Mouse (Mus musculus) frontal cortex, adult (tissue): ENCODE results near the gene Rpusd3.
A peak's percentile ranks its signal among the peaks of the same experiment; 100 is the strongest.

Experiments
- ATAC-seq: cut with Nextera tagmentation; 2 replicates; pipeline ENCODE4 v1.9.2; 2017; ENCODE audit warnings: mild to moderate bottlenecking, moderate library complexity, mixed read lengths; ENCODE audit not compliant: low TSS enrichment

Gene Rpusd3

GRCm38 (mm10) chr6:113430846-113431245 is 11.7 kb upstream of the Rpusd3 start:
- ATAC-seq: no peak

DNA sequence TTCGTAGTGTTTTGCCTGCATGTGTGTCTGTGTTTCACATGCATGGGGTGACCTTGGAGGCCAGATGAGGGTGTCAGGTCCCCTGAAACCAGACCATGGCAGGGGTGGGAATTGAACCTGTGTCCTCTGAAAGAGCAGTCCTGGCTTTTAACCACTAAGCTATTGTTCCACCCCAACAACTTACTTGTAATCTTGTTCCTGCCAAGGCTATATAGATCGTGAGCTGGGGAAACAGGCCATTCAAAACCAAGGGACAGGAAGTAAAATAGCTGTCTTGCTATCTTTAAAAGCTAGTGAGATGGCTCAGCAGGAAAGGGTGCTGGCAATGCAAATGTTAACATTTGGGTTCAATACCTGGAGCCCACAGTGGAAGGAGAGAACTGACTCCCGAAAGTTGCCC is 10.8 kb upstream of the Rpusd3 start:
- ATAC-seq: no peak

GRCm38 (mm10) chr6:113428006-113428405 is 8.9 kb upstream of the Rpusd3 start:
- ATAC-seq: no peak

DNA sequence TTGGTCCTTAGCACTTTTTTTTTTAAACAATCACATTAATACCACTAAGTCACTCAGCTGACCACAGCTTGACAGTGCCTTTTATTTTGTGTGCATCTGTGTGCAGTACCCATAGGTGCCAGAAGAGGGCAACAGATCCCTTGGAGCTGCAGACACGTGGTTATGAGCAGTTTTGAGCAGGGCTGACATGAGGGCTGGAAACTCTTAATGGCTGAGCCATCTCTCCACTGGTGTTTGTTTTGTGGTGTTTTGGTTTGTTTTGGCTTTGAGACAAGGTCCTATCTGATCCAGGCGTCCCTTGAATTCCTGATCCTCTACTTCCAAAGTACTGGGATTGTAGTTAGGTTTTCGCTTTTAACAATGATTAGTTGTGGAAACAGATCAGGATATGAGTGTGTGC is 8.3 kb upstream of the Rpusd3 start:
- ATAC-seq: no peak

- no peak for ATAC-seq
These were observed 7.6 kb upstream of the Rpusd3 start for GRCm38 (mm10) chr6:113426696-113427095.

DNA sequence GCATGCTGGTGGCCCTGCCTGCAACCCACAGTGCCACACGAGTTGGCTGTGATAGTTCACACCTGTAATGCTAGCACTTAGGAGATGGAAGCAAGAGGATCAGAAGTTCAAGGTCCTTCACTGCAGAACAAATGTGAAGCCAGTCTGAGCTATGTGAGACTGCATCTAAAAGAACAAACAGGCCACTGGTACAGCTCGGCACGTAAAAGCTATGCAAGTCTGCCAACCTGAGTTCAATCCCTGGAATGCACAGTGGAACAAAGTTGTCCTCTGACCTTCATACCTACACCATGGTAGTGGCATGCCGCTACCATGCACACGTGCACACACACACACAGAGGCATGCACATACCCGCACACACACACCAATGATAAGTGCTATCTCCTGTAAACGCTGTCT is 5.0 kb upstream of the Rpusd3 start:
- no peak for ATAC-seq

DNA sequence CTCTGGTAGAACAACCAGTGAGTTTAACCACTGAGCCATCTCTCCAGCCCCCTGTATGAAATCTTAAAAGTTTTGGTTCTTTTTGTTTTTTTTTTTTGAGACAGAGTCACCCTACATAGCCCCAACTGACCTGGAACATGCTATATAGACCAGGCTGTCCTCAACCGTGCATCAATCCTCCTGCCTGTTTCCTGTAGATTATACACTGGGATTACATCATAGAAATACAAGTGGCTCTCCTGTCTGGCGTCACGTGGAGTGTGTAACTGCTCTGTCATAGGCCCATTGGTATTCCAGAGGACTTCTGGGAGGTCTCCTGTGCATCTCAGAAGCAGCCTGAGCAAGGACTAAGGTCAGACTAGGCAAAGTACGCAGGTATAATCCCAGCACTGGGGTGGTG is 3.9 kb upstream of the Rpusd3 start:
- ATAC-seq: no peak

GRCm38 (mm10) chr6:113418441-113419198 is 520 bp downstream of the Rpusd3 start:
- ATAC-seq: peak; percentile 60

DNA sequence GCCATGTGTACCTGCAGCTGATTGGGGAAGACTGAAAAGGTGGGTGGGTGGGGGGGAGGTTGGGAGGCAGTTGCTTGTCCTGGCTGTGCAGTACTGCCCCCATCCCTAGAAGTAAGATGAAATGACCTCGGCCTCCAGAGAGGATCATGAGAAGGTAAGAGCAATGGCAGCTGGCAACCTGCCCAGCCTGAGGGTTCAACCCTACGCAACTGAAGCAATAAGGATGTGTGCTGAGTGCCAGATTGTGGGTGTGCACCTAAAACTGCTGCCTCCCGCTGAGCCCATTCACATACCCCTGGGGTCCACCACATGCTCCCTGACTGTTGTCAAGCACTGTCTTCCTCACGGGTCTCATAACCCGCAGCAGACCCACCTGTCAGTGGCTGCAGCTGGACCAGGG is 2.7 kb downstream of the Rpusd3 start:
- ATAC-seq: no peak

DNA sequence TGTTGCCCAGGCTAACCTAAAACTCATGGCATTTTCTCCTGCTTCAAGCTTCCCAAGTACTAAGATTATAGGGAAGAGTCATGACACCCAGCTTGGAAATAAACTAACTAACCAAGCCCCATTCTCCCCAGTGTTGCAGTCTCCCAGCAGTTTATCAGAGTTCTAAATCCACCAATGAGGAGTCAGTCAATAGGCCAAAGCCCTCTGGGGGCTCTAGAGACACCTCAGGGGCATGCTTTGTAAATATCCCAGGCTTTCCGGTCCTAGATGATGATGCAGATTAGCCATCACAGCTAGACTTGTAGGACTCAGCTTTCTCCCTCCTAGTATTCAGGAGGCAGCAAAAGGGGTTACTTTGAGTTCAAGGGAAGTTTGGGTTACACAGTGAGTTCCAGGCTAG is 9.1 kb downstream of the Rpusd3 start:
- ATAC-seq: no peak

GRCm38 (mm10) chr6:113406683-113407082 is 12.5 kb downstream of the Rpusd3 start:
- ATAC-seq: no peak

DNA sequence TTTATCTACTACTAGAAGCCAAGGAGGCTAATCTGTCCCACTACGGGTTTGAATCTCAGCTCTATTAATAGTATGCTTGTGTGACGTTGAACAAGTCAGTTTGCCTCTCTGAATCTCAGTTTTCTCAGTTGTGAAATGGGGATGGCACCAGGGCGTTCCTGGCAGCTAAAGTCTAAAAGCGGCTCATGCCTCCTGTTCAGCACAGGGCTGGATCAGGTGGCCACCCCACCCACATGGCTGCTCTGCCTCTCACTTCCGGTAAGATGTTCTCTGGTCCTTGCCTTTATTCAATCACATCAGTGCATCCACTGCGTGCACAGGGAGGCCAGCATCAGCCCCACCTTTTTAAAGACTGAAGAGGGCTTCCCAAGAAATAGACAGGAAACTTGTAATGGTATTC is 13.7 kb downstream of the Rpusd3 start:
- peak; percentile 81 for ATAC-seq

DNA sequence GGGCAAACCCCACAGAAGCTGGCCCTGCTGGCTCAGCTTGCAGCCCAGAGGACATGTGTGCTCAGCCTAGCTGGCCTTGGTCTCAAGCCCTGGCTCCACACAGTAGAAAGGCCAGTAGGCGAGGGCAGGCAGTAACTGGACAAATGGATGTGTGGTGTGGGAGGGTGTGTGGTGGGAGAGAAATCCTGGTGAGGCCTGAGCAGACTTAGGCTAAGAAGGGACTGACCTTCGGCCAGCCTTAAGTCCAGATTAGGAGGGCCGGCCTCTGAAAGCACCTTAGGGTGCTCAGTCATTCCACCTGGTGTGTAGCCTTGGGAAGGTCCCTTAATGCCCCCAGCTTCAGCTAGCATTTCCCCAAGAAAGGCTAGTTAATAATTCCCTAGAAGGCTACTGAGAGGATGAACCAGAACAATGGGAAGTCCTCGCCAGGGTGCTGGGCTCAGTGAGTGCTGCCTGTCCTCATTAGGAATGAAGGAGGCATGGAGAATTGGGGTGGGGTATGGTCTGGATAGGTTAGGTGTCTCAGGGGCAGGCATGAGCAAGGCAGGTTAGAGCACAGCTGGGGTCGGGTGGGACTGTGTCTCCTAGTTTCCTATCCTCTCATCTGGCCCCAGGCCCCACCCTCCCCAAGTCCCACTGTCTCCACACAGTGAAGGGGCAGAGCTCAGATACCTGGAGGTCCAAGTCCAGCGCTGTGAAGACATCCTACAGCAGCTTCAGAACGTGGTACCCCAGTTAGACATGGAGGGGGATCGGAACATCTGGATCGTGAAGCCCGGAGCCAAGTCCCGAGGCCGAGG is 14.3 kb downstream of the Rpusd3 start:
- ATAC-seq: 0 out of 2 replicates have a peak, but pooled peaks have one; percentile 4

GRCm38 (mm10) chr6:113402094-113402493 is 17.0 kb downstream of the Rpusd3 start:
- peak; percentile 58 for ATAC-seq

- ATAC-seq: no peak
These were observed 22.7 kb downstream of the Rpusd3 start for GRCm38 (mm10) chr6:113396270-113397030.

- no peak for ATAC-seq
These were observed 23.6 kb downstream of the Rpusd3 start for GRCm38 (mm10) chr6:113395501-113395900.

GRCm38 (mm10) chr6:113394811-113395210 is 24.3 kb downstream of the Rpusd3 start:
- ATAC-seq: no peak

GRCm38 (mm10) chr6:113393951-113394350 is 25.2 kb downstream of the Rpusd3 start:
- no peak for ATAC-seq

GRCm38 (mm10) chr6:113392387-113393071 is 26.6 kb downstream of the Rpusd3 start:
- peak; percentile 72 for ATAC-seq

GRCm38 (mm10) chr6:113392015-113392386 is 27.1 kb downstream of the Rpusd3 start:
- ATAC-seq: 0 out of 2 replicates have a peak, but pooled peaks have one; percentile 2

DNA sequence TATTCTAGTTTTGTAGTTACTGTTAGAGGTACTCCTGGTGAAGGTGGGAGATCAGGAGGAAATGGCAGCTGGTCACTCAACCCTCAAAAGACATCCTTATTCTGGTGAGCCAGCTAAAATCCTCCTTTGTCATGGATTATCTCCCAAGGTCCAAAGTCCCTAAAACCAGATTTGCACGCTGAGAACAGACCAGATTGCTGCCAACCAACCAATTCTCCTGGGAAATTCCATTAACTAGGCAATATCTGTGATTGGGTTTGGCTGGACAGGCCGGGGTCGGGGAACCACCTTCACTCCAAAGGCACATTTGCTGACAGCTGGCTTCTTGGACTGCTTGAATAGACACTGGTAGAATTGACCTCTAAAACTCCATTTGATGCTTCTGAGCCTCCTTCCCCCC is 28.4 kb downstream of the Rpusd3 start:
- no peak for ATAC-seq

DNA sequence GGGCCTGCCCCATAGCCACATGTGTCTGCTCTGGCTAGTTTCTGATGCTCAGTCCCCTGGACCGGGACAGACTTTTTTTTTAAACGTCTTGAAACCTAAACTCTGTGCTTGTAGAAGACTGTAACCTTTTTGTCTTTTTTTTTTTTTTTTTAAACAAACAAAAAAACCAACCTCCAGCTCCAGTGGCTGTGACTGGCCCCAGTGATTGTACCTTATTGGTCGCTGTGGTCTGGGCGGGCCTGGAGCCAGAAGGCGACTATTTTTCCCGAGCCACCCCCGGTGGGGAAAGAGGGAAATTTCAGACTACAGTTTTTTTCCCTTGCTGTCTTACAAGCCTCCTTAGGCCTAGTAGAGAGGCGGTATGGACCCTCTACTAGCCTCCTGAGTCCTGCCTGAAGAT is 30.2 kb downstream of the Rpusd3 start, which contains the start of gene Ttll3:
Gene Ttll3 (plus strand): TSS at position 301 of the 400 bp plus-strand sequence.
- no peak for ATAC-seq
